Mouse (Mus musculus) neural tube, embryonic 12.5 days (tissue): Measurements from ENCODE around the gene Sdk1. TPM values are rescaled to one million over a fixed set of nuclear protein-coding genes. Genes with fewer than 3 reads are reported as not detected.

Experiments used
- ATAC-seq: fragments of 200-750 bp; cut with Nextera tagmentation; 2 replicates; pipeline ENCODE4 v1.8.0; 2017; ENCODE audit warnings: low read depth, mild to moderate bottlenecking, moderate TSS enrichment, moderate library complexity; ENCODE audit not compliant: low FRiP score
- H3K27ac ChIP-seq: fragments of 300-500 bp; sonication (generic); 2 replicates; pipeline ENCODE4 v1.5.1; 2016
- H3K27me3 ChIP-seq: fragments of 300-500 bp; sonication (generic); replicated peaks from 2 replicates; pipeline ENCODE4 v1.6.1; 2016; ENCODE audit warnings: mild to moderate bottlenecking
- H3K36me3 ChIP-seq: fragments of 300-500 bp; sonication (generic); 2 replicates; pipeline ENCODE4 v1.6.1; 2016; ENCODE audit warnings: mild to moderate bottlenecking
- H3K4me1 ChIP-seq: fragments of 300-500 bp; sonication (generic); 2 replicates; pipeline ENCODE4 v1.6.1; 2016
- H3K4me2 ChIP-seq: fragments of 300-500 bp; sonication (generic); replicated peaks from 2 replicates; pipeline ENCODE4 v1.6.1; 2016; ENCODE audit warnings: mild to moderate bottlenecking
- H3K4me3 ChIP-seq: fragments of 300-500 bp; sonication (generic); 2 replicates; pipeline ENCODE4 v1.5.1; 2016
- H3K9ac ChIP-seq: fragments of 300-500 bp; sonication (generic); 2 replicates; pipeline ENCODE4 v1.6.1; 2016; ENCODE audit warnings: mild to moderate bottlenecking
- H3K9me3 ChIP-seq: fragments of 300-500 bp; sonication (generic); 2 replicates; pipeline ENCODE4 v1.6.1; 2016; ENCODE audit warnings: mild to moderate bottlenecking
- WGBS: fragments of 180-500 bp; shearing (Covaris S2); methylation state at CpG from one replicate; pipeline ENCODE4 v1.1.7; 2016; 5-methylcytosine and 5-hydroxymethylcytosine counted together
- polyA plus RNA-seq: library from polyadenylated mRNA; unstranded; fragments of >200 nt; fragmentation: Nextera tagmentation; extraction: Ambion mirVana; gene quantifications from 2 replicates; pipeline ENCODE4 v1.2.1, GENCODE M21; 2016

Gene Sdk1
- polyA plus RNA-seq, 1 experiment from 2014 or later = 4.7 TPM

GRCm38 (mm10) chr5:142001973-142002372 lies 760.7 kb downstream of the Sdk1 start:
- Histone ChIP-seq H3K4me3 (no peak overlapping the region), H3K27ac (no peak overlapping the region), H3K4me2 (no peak overlapping the region), H3K9me3 (no peaks in the 10 kb centered on the region), H3K9ac (no peak overlapping the region), H3K36me3 (no peaks in the 10 kb centered on the region), H3K4me1 (no peaks in the 10 kb centered on the region; the same call in 1 of the 2 replicates), H3K27me3 (no peaks in the 10 kb centered on the region)
- no peak for ATAC-seq
- 84% methylated on average over 3 of the region's 3 CpGs for WGBS

DNA sequence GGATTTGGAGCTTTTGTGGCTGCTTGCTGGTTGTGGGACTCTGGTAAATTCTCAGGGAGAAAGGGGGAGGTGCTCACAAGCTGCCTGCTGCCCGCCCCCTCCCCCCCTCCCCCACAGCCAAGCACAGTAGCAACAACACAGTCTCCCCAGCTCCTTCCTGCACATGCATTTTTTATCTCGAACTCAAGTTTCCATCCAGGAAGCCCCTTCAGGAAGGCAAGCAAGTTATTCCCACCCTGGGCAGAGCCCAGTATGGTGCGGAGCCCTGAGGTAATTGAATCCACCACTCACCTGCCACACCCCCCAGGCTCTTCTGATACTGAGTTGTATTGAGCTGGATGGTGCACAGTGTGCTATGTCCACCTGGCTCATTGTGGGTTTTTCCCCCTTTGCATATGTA lies 768.9 kb downstream of the Sdk1 start:
- no peak overlapping the region for H3K27ac ChIP-seq
- no peak overlapping the region for H3K4me3 ChIP-seq
- no peaks in the 10 kb centered on the region for H3K27me3 ChIP-seq
- peaks cover 9% of the 10 kb centered on the region for H3K4me1 ChIP-seq
- no peak for ATAC-seq
- WGBS = 41% methylated on average over 2 of the region's 3 CpGs
- H3K36me3 ChIP-seq = no peaks in the 10 kb centered on the region
- no peaks in the 10 kb centered on the region for H3K9me3 ChIP-seq
- no peak overlapping the region for H3K9ac ChIP-seq
- H3K4me2 ChIP-seq = no peak overlapping the region

GRCm38 (mm10) chr5:142017001-142017400 lies 775.7 kb downstream of the Sdk1 start:
- no peaks in the 10 kb centered on the region for H3K4me1 ChIP-seq
- no peak overlapping the region for H3K9ac ChIP-seq
- no peak overlapping the region for H3K27ac ChIP-seq
- H3K9me3 ChIP-seq = no peaks in the 10 kb centered on the region
- no peak for ATAC-seq
- H3K4me3 ChIP-seq = no peak overlapping the region
- WGBS = 88% methylated on average over 7 of the region's 7 CpGs
- H3K36me3 ChIP-seq = no peaks in the 10 kb centered on the region
- H3K4me2 ChIP-seq = no peak overlapping the region
- H3K27me3 ChIP-seq = no peaks in the 10 kb centered on the region

DNA sequence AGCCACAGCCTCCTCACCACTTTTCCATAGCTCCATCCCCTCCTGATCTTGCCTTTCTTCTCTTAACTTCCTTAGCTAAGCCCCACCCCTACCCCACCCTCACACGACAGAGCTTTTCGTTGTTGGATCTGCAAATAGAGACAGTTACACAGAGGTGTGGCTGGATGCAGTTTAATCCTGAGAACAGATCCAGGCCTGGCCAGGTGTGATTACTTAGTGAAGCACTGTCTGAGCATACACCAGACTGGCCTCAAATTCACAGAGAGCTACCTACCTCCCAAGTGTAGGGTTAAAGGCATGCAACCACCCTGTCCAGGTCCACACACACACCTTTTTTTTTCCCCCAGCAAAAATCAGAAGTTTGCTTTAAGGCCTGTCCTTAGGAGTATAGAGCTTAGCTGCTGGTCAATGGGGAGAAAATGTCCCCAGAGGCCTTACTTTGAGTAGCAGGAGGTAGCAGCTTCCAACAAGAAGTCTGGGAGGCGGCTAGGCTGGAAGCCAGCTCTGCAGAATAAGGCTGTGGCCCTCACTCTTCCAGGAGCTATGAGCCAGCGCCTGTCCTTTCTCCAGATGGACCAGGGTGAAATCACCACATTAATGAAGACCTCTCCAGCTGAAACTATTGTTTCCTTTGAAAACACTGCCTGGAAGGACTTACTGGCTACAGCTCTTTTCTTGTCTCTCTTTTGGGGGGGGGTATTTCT lies 781.7 kb downstream of the Sdk1 start:
- no peak overlapping the region for H3K4me3 ChIP-seq
- no peak overlapping the region for H3K4me2 ChIP-seq
- H3K27ac ChIP-seq = no peak overlapping the region
- no peaks in the 10 kb centered on the region for H3K27me3 ChIP-seq
- ATAC-seq = no peak
- no peaks in the 10 kb centered on the region for H3K36me3 ChIP-seq
- no peaks in the 10 kb centered on the region; the same call in 1 of the 2 replicates for H3K4me1 ChIP-seq
- no peaks in the 10 kb centered on the region for H3K9me3 ChIP-seq
- WGBS = 57% methylated on average over 4 of the region's 4 CpGs
- no peak overlapping the region for H3K9ac ChIP-seq

DNA sequence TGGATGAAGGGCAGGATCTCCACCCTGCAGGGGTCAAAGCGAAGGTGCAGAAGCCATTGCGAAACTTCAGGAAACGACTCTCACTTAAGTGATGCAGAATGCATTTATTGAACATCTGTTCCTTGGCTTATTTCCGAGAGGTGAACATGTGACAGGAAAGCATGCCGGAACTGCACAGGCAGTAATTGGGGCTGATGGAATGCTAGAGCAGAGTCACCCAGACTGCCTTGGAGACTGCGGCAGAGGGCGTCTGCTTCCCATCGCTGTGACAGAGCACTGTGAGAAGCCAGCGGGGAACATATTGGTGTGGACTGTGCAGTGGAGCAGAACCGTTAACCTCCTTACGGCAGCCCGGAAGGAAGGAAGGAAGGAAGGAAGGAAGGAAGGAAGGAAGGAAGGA lies 783.2 kb downstream of the Sdk1 start:
- no peak for ATAC-seq
- Histone ChIP-seq H3K9me3 (no peaks in the 10 kb centered on the region), H3K36me3 (no peaks in the 10 kb centered on the region), H3K27me3 (no peaks in the 10 kb centered on the region), H3K4me2 (no peak overlapping the region), H3K4me3 (no peak overlapping the region), H3K9ac (no peak overlapping the region), H3K4me1 (no peaks in the 10 kb centered on the region; the same call in 1 of the 2 replicates), H3K27ac (no peak overlapping the region)
- WGBS = 78% methylated on average over 12 of the region's 12 CpGs

DNA sequence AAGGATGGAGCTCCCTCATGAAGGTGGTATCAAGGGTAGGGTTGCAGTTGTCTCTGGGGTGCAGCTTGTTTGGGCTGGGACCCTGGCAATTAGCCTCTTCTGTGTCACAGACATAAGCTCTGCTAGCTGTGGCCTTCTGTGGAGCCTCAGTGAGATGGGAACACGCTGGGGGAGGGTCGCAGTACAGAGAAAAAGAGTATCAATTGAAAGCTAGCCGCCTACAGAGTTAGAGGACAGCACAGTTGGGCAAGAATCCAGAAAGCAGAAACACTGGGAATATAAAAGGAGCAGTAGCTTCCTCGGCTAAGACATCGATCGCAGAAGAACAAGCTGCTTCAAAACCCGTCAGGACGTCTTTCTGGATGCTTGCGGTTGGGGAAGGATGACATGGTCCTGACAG lies 795.2 kb downstream of the Sdk1 start:
- ATAC-seq = no peak
- no peak overlapping the region for H3K4me2 ChIP-seq
- WGBS = 90% methylated on average over 9 of the region's 9 CpGs
- no peak overlapping the region for H3K9ac ChIP-seq
- no peak overlapping the region for H3K4me3 ChIP-seq
- H3K36me3 ChIP-seq = no peaks in the 10 kb centered on the region
- H3K4me1 ChIP-seq = no peaks in the 10 kb centered on the region
- H3K27me3 ChIP-seq = no peaks in the 10 kb centered on the region
- no peaks in the 10 kb centered on the region for H3K9me3 ChIP-seq
- H3K27ac ChIP-seq = no peak overlapping the region

- Histone ChIP-seq H3K4me1 (no peaks in the 10 kb centered on the region), H3K4me2 (no peak overlapping the region), H3K4me3 (no peak overlapping the region), H3K27ac (no peak overlapping the region), H3K36me3 (no peaks in the 10 kb centered on the region), H3K9ac (no peak overlapping the region), H3K27me3 (no peaks in the 10 kb centered on the region), H3K9me3 (no peaks in the 10 kb centered on the region)
- 92% methylated on average over 6 of the region's 6 CpGs for WGBS
- ATAC-seq = no peak
Measured at GRCm38 (mm10) chr5:142039236-142039635, 797.9 kb downstream of the Sdk1 start.

DNA sequence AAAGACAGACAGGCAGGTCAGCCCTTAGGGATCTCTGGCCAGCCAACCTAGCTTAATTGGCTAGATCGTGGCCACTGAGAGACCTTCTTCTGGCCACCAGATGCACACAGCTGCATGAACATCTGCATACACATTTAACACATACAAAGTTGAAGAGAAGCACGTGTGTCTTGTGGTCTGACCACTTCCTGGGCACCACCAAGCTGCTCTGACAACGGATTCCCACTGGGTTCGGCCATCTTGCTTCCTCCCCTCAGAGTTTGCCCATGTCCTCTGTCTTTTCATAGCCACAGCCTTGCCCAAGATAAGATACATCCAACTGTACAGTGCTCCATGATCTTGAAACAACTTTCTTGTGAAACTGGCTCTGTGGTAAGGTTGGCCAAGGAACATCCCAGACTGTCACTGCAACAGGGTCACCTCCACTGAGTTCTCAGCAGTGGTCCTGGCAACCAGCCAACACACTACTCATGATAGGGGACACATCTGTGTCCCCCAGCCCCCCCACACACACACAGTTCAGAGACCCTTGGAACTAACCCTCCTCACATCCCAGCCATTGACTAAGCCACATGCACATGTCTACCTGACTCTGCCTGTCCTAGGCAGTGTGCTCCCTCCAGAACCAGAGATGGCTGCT lies 798.7 kb downstream of the Sdk1 start:
- H3K9me3 ChIP-seq = no peaks in the 10 kb centered on the region
- no peaks in the 10 kb centered on the region for H3K4me1 ChIP-seq
- H3K4me2 ChIP-seq = no peak overlapping the region
- no peak for ATAC-seq
- WGBS = 87% methylated on average over 4 of the region's 4 CpGs
- H3K27ac ChIP-seq = no peak overlapping the region
- H3K9ac ChIP-seq = no peak overlapping the region
- no peak overlapping the region for H3K4me3 ChIP-seq
- H3K27me3 ChIP-seq = no peaks in the 10 kb centered on the region
- no peaks in the 10 kb centered on the region for H3K36me3 ChIP-seq

DNA sequence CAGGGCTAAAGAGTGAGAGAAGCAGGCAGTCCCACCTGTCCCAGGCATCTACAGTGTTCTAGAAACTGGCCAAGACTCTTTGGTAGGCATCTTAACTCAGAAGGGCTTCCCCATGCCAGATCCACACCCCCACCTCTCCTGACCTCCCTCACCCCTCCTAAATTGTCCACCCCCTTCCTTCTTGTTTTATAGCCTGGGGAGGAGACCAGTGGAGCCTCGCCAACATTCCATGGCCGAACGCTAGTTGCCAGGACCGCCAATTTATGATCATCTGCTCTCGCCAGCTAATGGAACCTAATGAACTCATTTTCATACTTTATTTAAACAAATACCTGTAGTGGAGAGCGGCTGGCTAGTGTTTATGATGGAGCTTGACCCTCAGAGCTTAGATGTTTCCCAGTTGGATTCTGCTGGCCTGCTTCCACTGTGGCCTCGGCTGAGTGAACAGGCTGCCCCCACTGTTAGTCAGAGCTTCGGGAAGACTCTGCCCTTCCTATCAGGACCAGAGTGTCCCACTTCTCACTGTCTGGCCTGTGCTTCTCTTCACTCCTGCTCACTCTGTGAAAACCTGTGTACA lies 800.0 kb downstream of the Sdk1 start:
- H3K9ac ChIP-seq = no peak overlapping the region
- no peaks in the 10 kb centered on the region for H3K36me3 ChIP-seq
- H3K4me2 ChIP-seq = no peak overlapping the region
- H3K9me3 ChIP-seq = no peaks in the 10 kb centered on the region
- no peaks in the 10 kb centered on the region for H3K4me1 ChIP-seq
- no peak overlapping the region for H3K27ac ChIP-seq
- ATAC-seq = no peak
- no peak overlapping the region for H3K4me3 ChIP-seq
- 60% methylated on average over 8 of the region's 8 CpGs for WGBS
- H3K27me3 ChIP-seq = no peaks in the 10 kb centered on the region

GRCm38 (mm10) chr5:142061781-142062180 lies 820.5 kb downstream of the Sdk1 start:
- ATAC-seq = no peak
- Histone ChIP-seq H3K4me2 (no peak overlapping the region), H3K27me3 (no peaks in the 10 kb centered on the region), H3K9ac (no peak overlapping the region), H3K9me3 (peaks cover 2% of the 10 kb centered on the region; the same call in 1 of the 2 replicates), H3K4me3 (no peak overlapping the region), H3K36me3 (no peaks in the 10 kb centered on the region), H3K27ac (no peak overlapping the region), H3K4me1 (no peaks in the 10 kb centered on the region)
- 87% methylated on average over 4 of the region's 4 CpGs for WGBS

- Histone ChIP-seq H3K4me2 (no peak overlapping the region), H3K9ac (no peak overlapping the region), H3K4me3 (no peak overlapping the region), H3K36me3 (no peaks in the 10 kb centered on the region), H3K9me3 (no peaks in the 10 kb centered on the region), H3K27ac (no peak overlapping the region), H3K27me3 (no peaks in the 10 kb centered on the region), H3K4me1 (no peaks in the 10 kb centered on the region; the same call in 1 of the 2 replicates)
- no peak for ATAC-seq
- WGBS = 97% methylated on average over 3 of the region's 3 CpGs
Measured at GRCm38 (mm10) chr5:142071322-142071721, 830.0 kb downstream of the Sdk1 start.

DNA sequence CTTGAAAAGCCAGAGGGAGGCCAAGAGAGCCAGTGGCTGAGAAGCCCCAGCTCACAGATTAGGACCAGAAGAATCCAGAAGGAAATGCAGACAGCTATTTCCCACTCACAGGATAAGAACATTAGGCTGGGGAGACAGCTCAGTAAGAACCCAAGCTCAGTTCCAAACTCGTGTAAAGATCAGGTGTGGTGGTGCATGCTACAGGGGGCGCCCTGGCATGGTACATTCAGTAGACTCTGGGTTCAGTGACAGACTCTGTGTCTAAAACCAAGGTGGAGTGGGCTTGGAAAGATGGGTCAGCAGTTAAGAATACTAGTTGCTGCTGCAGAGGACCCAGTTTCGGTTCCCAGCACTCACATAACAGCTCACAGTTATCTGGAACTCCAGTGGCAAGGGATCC lies 832.6 kb downstream of the Sdk1 start:
- H3K27me3 ChIP-seq = no peaks in the 10 kb centered on the region
- ATAC-seq = no peak
- no peak overlapping the region for H3K27ac ChIP-seq
- no peaks in the 10 kb centered on the region; the same call in 1 of the 2 replicates for H3K4me1 ChIP-seq
- H3K4me2 ChIP-seq = no peak overlapping the region
- no peak overlapping the region for H3K9ac ChIP-seq
- no peaks in the 10 kb centered on the region for H3K9me3 ChIP-seq
- H3K36me3 ChIP-seq = no peaks in the 10 kb centered on the region
- H3K4me3 ChIP-seq = no peak overlapping the region
- WGBS = 83% methylated on average over 3 of the region's 3 CpGs
